Comparison of ENCODE assay signal across 27 mouse cellular contexts in the genomic region with DNA sequence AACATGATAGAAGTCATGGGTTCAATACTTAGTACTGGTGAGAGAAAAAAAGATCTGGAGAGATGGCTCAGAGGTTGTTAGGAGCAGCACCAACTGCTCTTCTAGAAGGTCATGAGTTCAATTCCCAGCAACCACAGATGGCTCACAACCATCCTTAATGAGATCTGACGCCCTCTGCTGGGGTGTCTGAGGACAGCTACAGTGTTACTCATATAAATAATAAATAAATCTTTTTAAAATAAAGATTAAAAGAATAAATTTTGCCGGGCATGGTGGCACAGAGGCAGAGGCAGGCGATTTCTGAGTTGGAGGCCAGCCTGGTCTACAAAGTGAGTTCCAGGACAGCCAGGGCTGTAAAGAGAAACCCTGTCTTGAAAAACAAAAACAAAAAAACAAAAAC. TPM values are rescaled to one million over a fixed set of nuclear protein-coding genes. Genes with fewer than 3 reads are reported as not detected.
A peak's percentile ranks its signal among the peaks of the same experiment; 100 is the strongest.
DNase-seq lines count a peak whose midpoint lies in the region; TF ChIP-seq lines count a peak whose summit lies in the region.
"Had no signal": no experiment of that assay in that cellular context is flagged by ENCODE, and none has a peak within 500 bp of the region (broad histone marks: within the 10 kb centered on the region; RNA-seq: fewer than 3 reads in every experiment).

No protein-coding gene starts in this region.

- DNase-seq in heart, embryonic 10.5 days (ENCODE audit: low spot score), result peak; percentile 55
- DNase-seq in heart, postnatal 25 days (ENCODE audit: low spot score), result no peak
- no peak for DNase-seq in layer of hippocampus, adult 2 months (ENCODE audit: low spot score in 2 of 2)
- DNase-seq in layer of hippocampus, postnatal 14 days (ENCODE audit: low spot score in 2 of 2), result no peak
- peak; percentile 0 for DNase-seq in CD4-positive helper T cell, adult 2 months (ENCODE audit: low read depth, low spot score)
- peak; percentile 3 for DNase-seq in embryonic facial prominence, embryonic 10.5 days (ENCODE audit: low spot score)
- DNase-seq in left cerebral cortex, adult 8-10 months (ENCODE audit: low spot score in 2 of 2), result no peak
- DNase-seq: adrenal gland, adult 8-10 months; cerebellum, adult 18-20 months; cerebellum, postnatal 25 days; gastrocnemius, postnatal 25 days; kidney, adult 18-20 months; kidney, postnatal 36 days; retina, postnatal 1 day; right cerebral cortex, postnatal 25 days; thymus, postnatal 14 days had no signal

- 71% methylated on average over 3 of the region's 3 CpGs for WGBS in heart, embryonic 10.5 days
- WGBS in embryonic facial prominence, embryonic 10.5 days, result 79% methylated on average over 3 of the region's 3 CpGs

- H3K4me1 ChIP-seq in heart, embryonic 10.5 days, result no peaks in the 10 kb centered on the region
- H3K4me1 ChIP-seq in embryonic facial prominence, embryonic 10.5 days, result no peaks in the 10 kb centered on the region
- H3K4me1 ChIP-seq: embryonic facial prominence, embryonic 13.5 days; limb, embryonic 12.5 days; lung, embryonic 15.5 days; neural tube, embryonic 13.5 days had no signal

- no peak overlapping the region for H3K27ac ChIP-seq in heart, embryonic 10.5 days
- no peak overlapping the region for H3K27ac ChIP-seq in layer of hippocampus, adult 2 months
- no peak overlapping the region for H3K27ac ChIP-seq in embryonic facial prominence, embryonic 10.5 days (replicated peaks)
- H3K27ac ChIP-seq: embryonic facial prominence, embryonic 13.5 days; limb, embryonic 12.5 days; liver, embryonic 14.5 days; lung, embryonic 15.5 days; midbrain, embryonic 15.5 days; neural tube, embryonic 13.5 days had no signal

- peak; percentile 34 for TF ChIP-seq CTCF in layer of hippocampus, adult 2 months (conservative IDR thresholded peaks at IDR 0.05)

- no peaks in the 10 kb centered on the region for H3K9me3 ChIP-seq in heart, embryonic 10.5 days
- peaks cover 6% of the 10 kb centered on the region; the same call in 1 of the 2 replicates for H3K9me3 ChIP-seq in embryonic facial prominence, embryonic 10.5 days
- H3K9me3 ChIP-seq: lung, embryonic 15.5 days; midbrain, embryonic 15.5 days had no signal

- no peaks in the 10 kb centered on the region for H3K36me3 ChIP-seq in heart, embryonic 10.5 days
- H3K36me3 ChIP-seq in embryonic facial prominence, embryonic 10.5 days (replicated peaks), result no peaks in the 10 kb centered on the region
- H3K36me3 ChIP-seq: embryonic facial prominence, embryonic 13.5 days; limb, embryonic 12.5 days; lung, embryonic 15.5 days; midbrain, embryonic 15.5 days had no signal

- H3K4me3 ChIP-seq in heart, embryonic 10.5 days, result no peak overlapping the region
- no peak overlapping the region for H3K4me3 ChIP-seq in layer of hippocampus, adult 2 months
- H3K4me3 ChIP-seq in embryonic facial prominence, embryonic 10.5 days, result no peak overlapping the region
- H3K4me3 ChIP-seq: embryonic facial prominence, embryonic 13.5 days; erythroblast, embryonic 14.5 days; limb, embryonic 12.5 days; lung, embryonic 15.5 days; midbrain, embryonic 15.5 days; myocyte; neural tube, embryonic 13.5 days had no signal

- no peaks in the 10 kb centered on the region for H3K27me3 ChIP-seq in heart, embryonic 10.5 days (ENCODE audit: insufficient read depth, poor library complexity, severe bottlenecking)
- no peaks in the 10 kb centered on the region for H3K27me3 ChIP-seq in embryonic facial prominence, embryonic 10.5 days (replicated peaks; ENCODE audit: low read depth, poor library complexity, severe bottlenecking)
- H3K27me3 ChIP-seq: embryonic facial prominence, embryonic 13.5 days; limb, embryonic 12.5 days; lung, embryonic 15.5 days; midbrain, embryonic 15.5 days; neural tube, embryonic 13.5 days had no signal

- intact Hi-C loops in heart, postnatal 25 days (cut with DNase I), result no loop called here

RNA-seq across cellular contexts. Expression of gene Actg1, which starts 9.6 kb away (rescaled TPM):
- polyA plus RNA-seq in heart, embryonic 10.5 days (2016; fragmentation: Nextera tagmentation; extraction: Ambion mirVana), result 1,513 and 2,033 TPM in 2 replicates
- 100 to 1,000 TPM; 282 to 346 TPM for total RNA-seq in heart, postnatal 25 days (2021)
- 1,000 to 10,000 TPM; 1,285 to 1,295 TPM for total RNA-seq in layer of hippocampus, adult 2 months (2021)
- 1,000 to 10,000 TPM; 1,835 to 1,925 TPM for total RNA-seq in layer of hippocampus, postnatal 14 days (2021)
- 3,067 and 3,150 TPM in 2 replicates for polyA plus RNA-seq in embryonic facial prominence, embryonic 10.5 days (2016; fragmentation: Nextera tagmentation; extraction: Ambion mirVana)
- 1,000 to 10,000 TPM; 1,267 to 1,347 (median 1,329) TPM for total RNA-seq in left cerebral cortex, adult 8-10 months (2022)

RNA-seq across cellular contexts. Expression of gene Fscn2, which starts 22.5 kb away (rescaled TPM):
- 0.25 and 0.49 TPM in 2 replicates for polyA plus RNA-seq in heart, embryonic 10.5 days (2016; fragmentation: Nextera tagmentation; extraction: Ambion mirVana)
- not detected for total RNA-seq in heart, postnatal 25 days (2021)
- total RNA-seq in layer of hippocampus, adult 2 months (2021), result 1 to 10 TPM in 1 of 2 experiments, under 1 TPM in 1; 0.69 to 1.1 TPM
- under 1 TPM; 0.48 to 0.67 TPM for total RNA-seq in layer of hippocampus, postnatal 14 days (2021)
- polyA plus RNA-seq in embryonic facial prominence, embryonic 10.5 days (2016; fragmentation: Nextera tagmentation; extraction: Ambion mirVana), result 0.10 and 0.19 TPM in 2 replicates
- 1 to 10 TPM in 1 of 4 experiments, under 1 TPM in 1, not detected in 2; 0.37 to 1.2 TPM for total RNA-seq in left cerebral cortex, adult 8-10 months (2022)
- total RNA-seq: heart, adult 8-10 months; layer of hippocampus, postnatal 10 days; megakaryocyte-erythroid progenitor cell, adult 5-6 weeks had no signal
- polyA plus RNA-seq: erythroblast, embryonic 14.5 days; liver, embryonic 14.5 days had no signal

RNA-seq across cellular contexts. Expression of gene Faap100, which starts 39.8 kb away (rescaled TPM):
- 32.5 and 35.9 TPM in 2 replicates for polyA plus RNA-seq in heart, embryonic 10.5 days (2016; fragmentation: Nextera tagmentation; extraction: Ambion mirVana)
- 10 to 100 TPM; 15.2 to 15.3 TPM for total RNA-seq in heart, postnatal 25 days (2021)
- 10 to 100 TPM; 17.7 to 19.5 TPM for total RNA-seq in layer of hippocampus, adult 2 months (2021)
- 10 to 100 TPM; 31.9 to 38.1 TPM for total RNA-seq in layer of hippocampus, postnatal 14 days (2021)
- polyA plus RNA-seq in embryonic facial prominence, embryonic 10.5 days (2016; fragmentation: Nextera tagmentation; extraction: Ambion mirVana), result 38.3 and 39.0 TPM in 2 replicates
- total RNA-seq in left cerebral cortex, adult 8-10 months (2022), result 10 to 100 TPM; 14.0 to 17.2 (median 14.9) TPM

Comparison
In these comparisons a context has a peak if more than half of its experiments do, and no peak if none do; other contexts are left out.
1. DNase-seq: peak in heart, embryonic 10.5 days (single experiment), CD4-positive helper T cell, adult 2 months (single experiment) and embryonic facial prominence, embryonic 10.5 days (single experiment); none in heart, postnatal 25 days (single experiment), layer of hippocampus, adult 2 months (0 of 2), layer of hippocampus, postnatal 14 days (0 of 2) and left cerebral cortex, adult 8-10 months (0 of 2).